20 mouse cellular contexts compared by ENCODE assay signal in the genomic region with DNA sequence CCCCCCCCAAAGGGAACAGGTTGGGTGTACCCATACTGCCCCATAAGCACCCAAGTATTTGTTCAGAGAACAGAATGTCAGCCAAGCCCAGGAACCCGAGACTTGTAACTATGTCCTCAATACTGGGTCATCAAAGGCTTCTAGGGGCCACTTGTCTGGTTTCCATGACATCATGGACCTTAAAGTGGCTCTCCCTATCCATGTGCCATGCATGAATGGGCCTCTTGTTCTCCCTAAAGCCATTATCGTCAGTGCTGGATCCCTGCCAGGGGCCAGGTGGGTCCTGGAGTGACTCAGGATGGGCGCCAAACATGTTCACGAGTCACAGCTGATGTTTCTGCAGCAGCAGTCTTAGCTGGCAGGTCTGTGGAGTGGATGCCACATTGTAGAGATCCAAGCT. TPM values are rescaled to one million over a fixed set of nuclear protein-coding genes. Genes with fewer than 3 reads are reported as not detected.
DNase-seq lines count a peak whose midpoint lies in the region; ATAC-seq and TF ChIP-seq lines count a peak whose summit lies in the region.
"Had no signal": no experiment of that assay in that cellular context is flagged by ENCODE, and none has a peak within 500 bp of the region (broad histone marks: within the 10 kb centered on the region; RNA-seq: fewer than 3 reads in every experiment).

No protein-coding gene starts in this region.

- H3K36me3 ChIP-seq in lung, embryonic 14.5 days (ENCODE audit: insufficient read depth), result no peaks in the 10 kb centered on the region
- H3K36me3 ChIP-seq in stomach, embryonic 16.5 days (ENCODE audit: control insufficient read depth, insufficient read depth, low read length), result no peaks in the 10 kb centered on the region
- H3K36me3 ChIP-seq: hindbrain, embryonic 15.5 days; limb, embryonic 12.5 days; midbrain, embryonic 13.5 days had no signal

- no peaks in the 10 kb centered on the region for H3K27me3 ChIP-seq in lung, embryonic 14.5 days (ENCODE audit: insufficient read depth, low read length)
- no peaks in the 10 kb centered on the region for H3K27me3 ChIP-seq in stomach, embryonic 16.5 days (ENCODE audit: control insufficient read depth, insufficient read depth, low read length)
- H3K27me3 ChIP-seq: hindbrain, embryonic 15.5 days; midbrain, embryonic 13.5 days had no signal

- no peaks in the 10 kb centered on the region for H3K9me3 ChIP-seq in lung, embryonic 14.5 days (ENCODE audit: low read depth, low read length)
- no peaks in the 10 kb centered on the region for H3K9me3 ChIP-seq in stomach, embryonic 16.5 days (replicated peaks; ENCODE audit: control insufficient read depth, low read length)
- H3K9me3 ChIP-seq: hindbrain, embryonic 15.5 days; midbrain, embryonic 13.5 days had no signal

- no peak overlapping the region for H3K4me2 ChIP-seq in lung, embryonic 14.5 days
- no peak overlapping the region for H3K4me2 ChIP-seq in stomach, embryonic 16.5 days (ENCODE audit: low read depth, low read length)
- H3K4me2 ChIP-seq: hindbrain, embryonic 15.5 days; limb, embryonic 12.5 days; midbrain, embryonic 13.5 days had no signal

- no peak for TF ChIP-seq CTCF in gastrocnemius, adult 2 months (IDR thresholded peaks at IDR 0.05)
- no peak for TF ChIP-seq CTCF in lung, embryonic 14.5 days (IDR thresholded peaks at IDR 0.05; ENCODE audit: low read depth)

- no peak overlapping the region for H3K4me3 ChIP-seq in gastrocnemius, adult 2 months
- H3K4me3 ChIP-seq in lung, embryonic 14.5 days (ENCODE audit: low read depth, low read length), result no peak overlapping the region
- H3K4me3 ChIP-seq in stomach, embryonic 16.5 days (replicated peaks; ENCODE audit: low read length), result no peak overlapping the region
- H3K4me3 ChIP-seq: hindbrain, embryonic 15.5 days; limb, embryonic 12.5 days; midbrain, embryonic 13.5 days had no signal

- DNase-seq in gastrocnemius, adult 2 months, result peak; percentile 8
- DNase-seq in gastrocnemius, postnatal 25 days, result no peak
- DNase-seq in right cerebral cortex, postnatal 4 days, result peak; percentile 32
- no peak for DNase-seq in right cerebral cortex, postnatal 36 days (ENCODE audit: low spot score in 2 of 2)
- peak; percentile 89 for DNase-seq in lung, embryonic 14.5 days
- DNase-seq in gastrocnemius, postnatal 10 days, result no peak
- DNase-seq in adipocyte (ENCODE audit: low spot score), result no peak
- DNase-seq: adrenal gland, postnatal 36 days; liver, postnatal 0 days had no signal

- intact Hi-C loops in gastrocnemius, adult 2 months (cut with DNase I), result no loop called here

- peak; percentile 88 for ATAC-seq in lung, embryonic 14.5 days (ENCODE audit: insufficient read depth)
- ATAC-seq in stomach, embryonic 16.5 days (ENCODE audit: insufficient read depth, low FRiP score), result peak; percentile 54
- ATAC-seq: liver, postnatal 0 days; midbrain, embryonic 13.5 days had no signal

- H3K27ac ChIP-seq in gastrocnemius, adult 2 months, result no peak overlapping the region
- H3K27ac ChIP-seq in lung, embryonic 14.5 days (ENCODE audit: low read depth), result peak overlapping the region; percentile 72
- H3K27ac ChIP-seq in stomach, embryonic 16.5 days (ENCODE audit: low read length), result no peak overlapping the region
- H3K27ac ChIP-seq: hindbrain, embryonic 15.5 days; kidney, postnatal 0 days; limb, embryonic 12.5 days; midbrain, embryonic 13.5 days had no signal

- no peak overlapping the region for H3K9ac ChIP-seq in lung, embryonic 14.5 days
- H3K9ac ChIP-seq in stomach, embryonic 16.5 days (ENCODE audit: low read length), result no peak overlapping the region
- H3K9ac ChIP-seq: hindbrain, embryonic 15.5 days; limb, embryonic 12.5 days; liver, postnatal 0 days; midbrain, embryonic 13.5 days had no signal

- 41% methylated on average over 4 of the region's 4 CpGs for WGBS in lung, embryonic 14.5 days
- 40% methylated on average over 4 of the region's 4 CpGs for WGBS in stomach, embryonic 16.5 days

- peaks cover 5% of the 10 kb centered on the region; the same call in 1 of the 2 replicates for H3K4me1 ChIP-seq in lung, embryonic 14.5 days (ENCODE audit: insufficient read depth)
- H3K4me1 ChIP-seq in stomach, embryonic 16.5 days (ENCODE audit: control insufficient read depth, insufficient read depth, low read length), result peaks cover 4% of the 10 kb centered on the region; the same call in 1 of the 2 replicates

RNA-seq across cellular contexts. Expression of a gene that starts 17.8 kb away (rescaled TPM):
- total RNA-seq in gastrocnemius, adult 2 months (2021), result 1 to 10 TPM in 1 of 2 experiments, not detected in 1; 3.5 TPM
- 1 to 10 TPM; 3.5 to 5.8 TPM for total RNA-seq in gastrocnemius, postnatal 25 days (2021)
- polyA plus RNA-seq in lung, embryonic 14.5 days (2014; fragmentation: Nextera tagmentation; extraction: Ambion mirVana), result not detected in 2 replicates
- polyA plus RNA-seq in stomach, embryonic 16.5 days (2015; fragmentation: Nextera tagmentation; extraction: Ambion mirVana), result 0.36 TPM in 1 of 2 replicates, not detected in the other
- total RNA-seq in gastrocnemius, postnatal 10 days (2021), result 1 to 10 TPM; 3.1 to 7.2 TPM
- total RNA-seq: adrenal gland, postnatal 36 days; ES-E14; layer of hippocampus, postnatal 10 days had no signal
- polyA plus RNA-seq: cortical plate, adult 2 months; heart, postnatal 0 days; hindbrain, embryonic 15.5 days; kidney, postnatal 0 days; limb, embryonic 12.5 days; liver, postnatal 0 days; midbrain, embryonic 13.5 days; neural tube, embryonic 11.5 days; spleen, adult 2 months had no signal

Comparison
In these comparisons a context has a peak if more than half of its experiments do, and no peak if none do; other contexts are left out.
1. DNase-seq: peak in gastrocnemius, adult 2 months (single experiment), right cerebral cortex, postnatal 4 days (single experiment) and lung, embryonic 14.5 days (single experiment); none in gastrocnemius, postnatal 25 days (single experiment), right cerebral cortex, postnatal 36 days (0 of 2), gastrocnemius, postnatal 10 days (single experiment) and adipocyte (single experiment).